Mouse (Mus musculus): ENCODE results near the gene Nck2. TPM values are rescaled to one million over a fixed set of nuclear protein-coding genes. Genes with fewer than 3 reads are reported as not detected.

Gene Nck2
- polyA plus RNA-seq, 1 experiment from 2014 or later: 38.0 TPM

DNA sequence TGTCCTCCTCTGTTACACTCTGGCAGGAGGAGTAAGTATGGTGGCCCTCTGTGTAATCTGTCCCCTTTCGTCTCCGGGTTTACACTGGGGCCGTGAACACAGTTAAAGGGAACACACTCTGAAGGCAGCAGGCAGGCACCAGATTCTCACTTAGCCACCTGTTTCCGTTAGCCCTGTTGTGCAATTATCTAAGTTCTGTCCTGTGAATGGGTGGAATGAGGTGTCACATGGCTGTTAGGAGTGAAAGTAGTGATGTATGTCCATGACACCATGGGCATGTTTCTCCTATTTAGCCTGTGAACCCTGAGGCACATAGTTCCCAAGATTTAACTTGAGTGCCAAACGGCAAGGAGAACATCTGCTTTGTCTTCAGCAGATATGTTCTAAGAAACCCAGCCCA, 55.7 kb downstream of the Nck2 start:
- no peak overlapping the region for H3K9ac ChIP-seq
- no peak for ATAC-seq (ENCODE audit: low FRiP score, low read depth)
- H3K27ac ChIP-seq (replicated peaks): no peak overlapping the region
- H3K4me3 ChIP-seq: no peak overlapping the region
- no peaks in the 10 kb centered on the region for H3K36me3 ChIP-seq
- no peaks in the 10 kb centered on the region for H3K9me3 ChIP-seq
- peaks cover 49% of the 10 kb centered on the region for H3K4me1 ChIP-seq (replicated peaks)
- H3K27me3 ChIP-seq: no peaks in the 10 kb centered on the region
- WGBS: 66% methylated on average over 5 of the region's 5 CpGs
- no peak overlapping the region for H3K4me2 ChIP-seq

DNA sequence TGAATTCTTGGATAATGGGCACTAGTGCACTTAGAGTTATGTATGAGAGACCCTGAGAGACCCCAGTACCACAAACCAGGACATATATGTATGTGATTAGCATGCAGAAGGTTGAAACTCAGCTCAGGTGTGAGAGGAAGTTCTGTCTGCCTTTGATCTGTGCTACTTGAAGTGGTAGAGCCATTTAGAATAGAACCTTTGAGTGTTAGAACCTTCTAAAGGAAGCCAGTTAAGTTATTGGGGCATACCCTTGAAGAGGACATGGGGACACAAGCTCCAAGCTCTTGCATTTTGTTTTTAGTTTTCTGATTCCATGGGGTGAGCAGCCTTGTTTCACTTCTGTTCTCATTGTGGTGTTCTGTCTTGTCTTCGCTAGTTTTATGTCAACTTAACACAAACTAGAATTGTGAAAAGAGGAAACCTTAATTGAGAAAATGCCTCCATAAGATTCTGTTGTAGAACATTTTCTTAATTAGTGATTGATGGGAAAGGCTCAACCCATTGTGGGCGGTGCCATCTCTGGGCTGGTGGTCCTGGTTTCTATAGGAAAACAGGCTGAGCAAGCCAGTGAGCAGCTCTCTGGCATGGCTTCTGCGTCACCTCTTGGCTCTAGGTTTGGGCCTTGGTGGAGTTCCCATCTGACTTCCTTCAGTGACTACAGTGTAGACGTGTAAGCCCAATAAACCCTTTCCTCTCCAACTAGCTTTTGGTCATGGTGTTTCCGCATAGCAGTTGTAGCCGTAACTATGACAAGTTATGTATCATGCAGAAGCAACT, 57.0 kb downstream of the Nck2 start:
- H3K4me3 ChIP-seq: no peak overlapping the region
- H3K9ac ChIP-seq: no peak overlapping the region
- no peak overlapping the region for H3K27ac ChIP-seq (replicated peaks)
- no peaks in the 10 kb centered on the region for H3K27me3 ChIP-seq
- H3K9me3 ChIP-seq: no peaks in the 10 kb centered on the region
- H3K4me1 ChIP-seq (replicated peaks): peaks cover 49% of the 10 kb centered on the region
- no peak overlapping the region for H3K4me2 ChIP-seq
- ATAC-seq (ENCODE audit: low FRiP score, low read depth): no peak
- no peaks in the 10 kb centered on the region for H3K36me3 ChIP-seq
- 94% methylated on average over 6 of the region's 6 CpGs for WGBS

DNA sequence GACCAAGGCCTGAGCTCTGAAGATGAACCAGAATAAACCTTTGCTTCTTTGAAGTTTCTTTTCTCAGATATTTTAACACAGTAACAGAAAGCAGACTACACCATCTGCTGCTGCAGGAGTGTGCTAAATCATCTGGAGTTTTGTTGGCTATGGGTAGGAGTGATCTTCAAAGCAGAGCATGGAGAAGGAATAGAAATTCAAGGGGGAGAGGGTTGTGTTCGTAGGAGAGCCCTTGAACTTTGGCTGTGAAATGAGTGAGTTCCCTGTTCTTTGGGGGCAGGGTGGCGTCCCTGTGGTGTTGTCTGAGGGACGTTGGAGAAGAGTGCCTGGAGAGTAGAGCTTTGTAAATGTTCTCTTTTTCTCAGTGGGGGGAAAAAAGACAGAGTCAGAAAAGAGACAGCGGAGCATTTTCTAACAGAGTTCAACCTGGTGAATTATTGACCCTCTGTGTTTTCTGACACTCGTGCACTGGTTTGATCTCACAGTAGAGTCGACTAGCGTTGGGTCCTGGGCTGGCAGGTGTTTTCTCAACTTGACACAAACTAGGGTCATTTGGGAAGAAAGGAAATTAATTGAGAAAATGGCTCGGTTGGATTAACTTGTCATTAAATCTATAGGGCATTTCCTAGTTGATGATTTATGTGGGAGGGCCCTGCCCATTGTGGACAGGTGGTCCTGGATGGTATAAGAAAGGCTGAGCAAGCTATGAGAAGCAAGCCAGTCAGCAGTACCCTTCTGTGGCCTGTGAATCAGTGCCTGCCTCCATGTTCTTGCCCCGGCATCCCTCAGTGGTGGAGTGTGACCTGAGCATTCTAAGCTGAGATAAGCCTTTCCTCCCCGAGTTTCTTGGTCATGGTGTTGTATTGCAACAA, 57.8 kb downstream of the Nck2 start:
- H3K4me2 ChIP-seq: no peak overlapping the region
- no peak overlapping the region for H3K27ac ChIP-seq (replicated peaks)
- H3K36me3 ChIP-seq: no peaks in the 10 kb centered on the region
- peaks cover 47% of the 10 kb centered on the region for H3K4me1 ChIP-seq (replicated peaks)
- no peaks in the 10 kb centered on the region for H3K27me3 ChIP-seq
- H3K4me3 ChIP-seq: no peak overlapping the region
- no peaks in the 10 kb centered on the region for H3K9me3 ChIP-seq
- ATAC-seq (ENCODE audit: low FRiP score, low read depth): no peak
- WGBS: 56% methylated on average over 10 of the region's 10 CpGs
- no peak overlapping the region for H3K9ac ChIP-seq

DNA sequence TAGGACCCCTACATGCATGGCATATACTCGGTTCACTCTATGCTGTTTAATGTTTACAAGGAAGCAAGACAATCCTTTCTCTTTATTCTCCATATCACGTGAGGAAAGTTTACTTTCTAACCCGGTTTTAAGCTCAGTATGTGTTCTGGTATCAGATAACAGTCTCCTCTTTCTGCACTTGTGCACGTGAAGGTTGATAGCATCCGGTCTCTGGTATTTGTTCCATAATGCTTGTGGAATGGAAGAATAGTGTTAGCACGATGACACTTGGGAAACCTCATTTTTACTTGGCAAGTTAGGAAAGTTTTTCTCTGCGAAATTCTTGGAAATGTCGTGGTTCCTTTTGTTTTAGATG, 58.4 kb downstream of the Nck2 start:
- no peaks in the 10 kb centered on the region for H3K27me3 ChIP-seq
- no peak overlapping the region for H3K4me2 ChIP-seq
- H3K36me3 ChIP-seq: no peaks in the 10 kb centered on the region
- peaks cover 41% of the 10 kb centered on the region for H3K4me1 ChIP-seq (replicated peaks)
- H3K4me3 ChIP-seq: no peak overlapping the region
- no peak overlapping the region for H3K27ac ChIP-seq (replicated peaks)
- ATAC-seq (ENCODE audit: low FRiP score, low read depth): no peak
- H3K9ac ChIP-seq: no peak overlapping the region
- 65% methylated on average over 8 of the region's 8 CpGs for WGBS
- H3K9me3 ChIP-seq: no peaks in the 10 kb centered on the region

DNA sequence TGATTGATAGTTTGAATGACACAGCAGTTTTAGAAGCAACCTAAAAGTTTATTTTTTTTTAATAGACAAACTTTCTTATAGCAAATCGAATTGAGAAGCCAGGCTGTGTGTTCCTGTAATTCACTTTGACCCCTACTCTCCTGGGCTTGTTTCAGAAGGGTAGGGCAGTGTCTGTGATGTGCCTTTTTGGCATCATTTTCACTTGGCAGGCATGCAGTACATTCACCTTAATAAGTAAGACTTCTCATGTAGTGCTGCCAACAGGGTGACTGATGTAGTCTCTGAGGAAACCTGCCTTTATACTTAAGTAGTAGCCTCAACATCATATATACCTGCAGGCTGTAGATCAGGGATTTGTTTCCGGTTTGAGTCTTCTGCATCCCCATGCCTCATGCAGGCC, 58.9 kb downstream of the Nck2 start:
- no peak for ATAC-seq (ENCODE audit: low FRiP score, low read depth)
- WGBS: 78% methylated on average over 2 of the region's 2 CpGs
- H3K27me3 ChIP-seq: no peaks in the 10 kb centered on the region
- H3K9me3 ChIP-seq: no peaks in the 10 kb centered on the region
- H3K4me2 ChIP-seq: no peak overlapping the region
- H3K9ac ChIP-seq: no peak overlapping the region
- H3K4me1 ChIP-seq (replicated peaks): peaks cover 37% of the 10 kb centered on the region
- peak overlapping the region; percentile 54; the same call in 1 of the 2 replicates for H3K27ac ChIP-seq (replicated peaks)
- no peaks in the 10 kb centered on the region for H3K36me3 ChIP-seq
- no peak overlapping the region for H3K4me3 ChIP-seq

DNA sequence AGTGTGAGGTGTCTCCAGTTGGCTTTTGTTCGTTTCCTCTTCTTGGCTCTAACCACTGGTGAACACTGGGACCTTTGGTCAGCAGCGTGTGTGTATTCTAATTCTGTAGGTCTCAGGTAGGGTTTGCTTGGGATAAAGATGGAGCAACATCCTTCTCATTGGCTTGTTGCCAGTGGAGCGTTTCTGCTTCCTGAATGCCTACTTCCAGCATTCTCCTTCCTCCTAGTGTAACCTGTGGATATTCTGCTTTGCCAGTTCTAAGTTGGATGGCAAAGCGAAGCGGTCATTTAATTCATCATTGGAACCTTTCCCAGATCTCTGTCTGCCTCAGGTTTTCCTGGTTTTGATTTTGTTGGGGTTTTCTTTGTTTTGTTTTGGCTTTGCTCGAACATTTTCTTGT, 59.3 kb downstream of the Nck2 start:
- Histone ChIP-seq H3K27ac (replicated peaks) (peak overlapping the region; percentile 54), H3K4me3 (no peak overlapping the region), H3K9me3 (no peaks in the 10 kb centered on the region), H3K36me3 (no peaks in the 10 kb centered on the region), H3K9ac (no peak overlapping the region), H3K4me2 (no peak overlapping the region), H3K27me3 (no peaks in the 10 kb centered on the region), H3K4me1 (replicated peaks) (peaks cover 33% of the 10 kb centered on the region)
- no peak for ATAC-seq (ENCODE audit: low FRiP score, low read depth)
- 61% methylated on average over 6 of the region's 6 CpGs for WGBS

DNA sequence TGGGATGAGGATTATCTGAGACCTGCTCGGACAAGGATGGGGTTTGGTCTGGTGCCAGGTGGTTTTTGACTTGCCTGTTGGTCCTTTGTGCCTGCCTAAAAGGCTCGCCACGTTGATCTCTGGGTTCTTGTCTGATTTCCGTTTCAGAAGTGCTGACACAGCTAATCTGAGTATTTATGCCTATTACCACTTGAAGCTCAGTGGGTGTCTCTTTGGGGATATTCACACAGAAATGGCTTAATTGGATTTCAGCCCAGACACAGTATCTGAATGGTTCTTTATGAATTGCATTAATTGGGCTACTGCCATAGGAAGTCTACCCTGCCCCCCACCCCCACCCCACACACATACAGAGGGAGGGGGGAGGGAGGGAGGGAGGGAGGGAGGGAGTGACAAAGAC, 59.9 kb downstream of the Nck2 start:
- 7% methylated on average over 4 of the region's 4 CpGs for WGBS
- Histone ChIP-seq H3K27me3 (no peaks in the 10 kb centered on the region), H3K4me3 (no peak overlapping the region), H3K27ac (replicated peaks) (peak overlapping the region; percentile 54), H3K36me3 (no peaks in the 10 kb centered on the region), H3K9me3 (no peaks in the 10 kb centered on the region), H3K4me1 (replicated peaks) (peaks cover 33% of the 10 kb centered on the region), H3K9ac (no peak overlapping the region), H3K4me2 (no peak overlapping the region)
- ATAC-seq (ENCODE audit: low FRiP score, low read depth): peak; percentile 85

DNA sequence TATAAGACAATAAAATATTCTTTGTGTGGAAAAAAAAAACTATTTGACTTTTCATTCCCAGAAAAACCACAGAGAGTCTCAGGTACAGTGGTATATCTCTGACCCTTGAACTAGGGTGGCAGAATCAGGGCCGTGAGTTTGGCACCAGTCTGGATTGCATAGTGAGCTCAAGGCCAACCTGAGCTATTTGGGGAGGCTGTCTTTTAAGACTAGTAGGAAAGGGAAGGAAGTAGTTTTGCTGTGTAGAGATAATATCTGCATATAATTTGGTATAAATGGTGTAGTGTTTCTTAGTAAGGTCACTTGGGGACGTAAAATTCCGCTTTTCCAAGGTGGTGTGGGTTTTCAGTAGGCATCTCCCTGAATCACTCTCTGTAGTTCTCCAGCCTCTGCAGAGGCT, 62.3 kb downstream of the Nck2 start:
- Histone ChIP-seq H3K4me3 (no peak overlapping the region), H3K36me3 (0 out of 2 replicates have a peak, but pooled peaks cover 3% of the 10 kb centered on the region), H3K9me3 (no peaks in the 10 kb centered on the region), H3K27me3 (no peaks in the 10 kb centered on the region), H3K27ac (replicated peaks) (no peak overlapping the region), H3K9ac (no peak overlapping the region), H3K4me1 (replicated peaks) (peaks cover 33% of the 10 kb centered on the region), H3K4me2 (no peak overlapping the region)
- ATAC-seq (ENCODE audit: low FRiP score, low read depth): no peak
- WGBS: 88% methylated on average over 3 of the region's 3 CpGs

DNA sequence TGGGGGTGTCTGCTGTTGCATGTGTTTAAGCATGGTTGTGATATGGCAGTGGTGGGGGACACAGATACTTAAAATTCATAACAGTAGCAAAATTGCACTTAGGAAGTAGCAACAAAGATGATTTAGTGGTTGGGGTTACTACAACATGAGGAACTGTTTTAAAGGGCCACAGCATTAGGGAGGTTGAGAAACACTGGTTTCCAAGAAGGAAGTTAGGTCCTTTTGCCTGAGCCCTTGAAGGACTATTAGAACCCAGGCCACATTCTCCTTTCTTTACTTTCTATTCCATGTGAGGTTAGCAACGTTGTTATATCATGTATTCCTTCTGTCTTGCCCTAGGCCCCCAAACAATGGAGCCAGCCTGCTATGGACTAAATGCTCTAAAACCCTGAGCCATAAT, 63.4 kb downstream of the Nck2 start:
- H3K4me1 ChIP-seq (replicated peaks): peaks cover 28% of the 10 kb centered on the region
- no peak for ATAC-seq (ENCODE audit: low FRiP score, low read depth)
- 79% methylated on average over 1 of the region's 1 CpGs for WGBS

DNA sequence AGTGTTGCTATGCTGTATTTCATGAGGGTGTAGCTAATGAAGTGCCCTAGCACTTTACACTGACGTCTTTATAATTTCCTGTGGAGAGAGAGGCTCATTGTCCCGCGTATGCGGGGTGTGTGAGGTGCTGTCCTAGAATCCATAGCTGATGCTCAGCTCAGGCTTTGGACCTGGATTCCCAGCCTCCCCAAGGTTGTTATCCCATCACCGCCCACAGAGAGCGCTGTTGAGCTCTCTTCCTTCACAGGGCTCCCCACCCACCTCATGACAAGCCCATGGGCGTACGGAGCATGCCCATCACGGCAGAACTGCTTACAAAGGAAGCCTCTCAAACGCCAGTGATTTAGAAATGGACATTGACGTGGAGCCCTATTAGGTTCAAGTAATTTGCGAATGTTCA, 66.9 kb downstream of the Nck2 start:
- Histone ChIP-seq H3K36me3 (0 out of 2 replicates have a peak, but pooled peaks cover 8% of the 10 kb centered on the region), H3K27me3 (no peaks in the 10 kb centered on the region), H3K9ac (no peak overlapping the region), H3K27ac (replicated peaks) (no peak overlapping the region), H3K9me3 (no peaks in the 10 kb centered on the region), H3K4me3 (no peak overlapping the region), H3K4me1 (replicated peaks) (peaks cover 5% of the 10 kb centered on the region), H3K4me2 (no peak overlapping the region)
- no peak for ATAC-seq (ENCODE audit: low FRiP score, low read depth)
- 84% methylated on average over 12 of the region's 12 CpGs for WGBS

More for the DNA sequence above, 63.4 kb downstream of the Nck2 start:
- H3K9ac ChIP-seq: no peak overlapping the region
- H3K36me3 ChIP-seq: 0 out of 2 replicates have a peak, but pooled peaks cover 3% of the 10 kb centered on the region
- H3K27ac ChIP-seq (replicated peaks): no peak overlapping the region
- no peaks in the 10 kb centered on the region for H3K27me3 ChIP-seq
- no peak overlapping the region for H3K4me2 ChIP-seq
- H3K4me3 ChIP-seq: no peak overlapping the region
- no peaks in the 10 kb centered on the region for H3K9me3 ChIP-seq

DNA sequence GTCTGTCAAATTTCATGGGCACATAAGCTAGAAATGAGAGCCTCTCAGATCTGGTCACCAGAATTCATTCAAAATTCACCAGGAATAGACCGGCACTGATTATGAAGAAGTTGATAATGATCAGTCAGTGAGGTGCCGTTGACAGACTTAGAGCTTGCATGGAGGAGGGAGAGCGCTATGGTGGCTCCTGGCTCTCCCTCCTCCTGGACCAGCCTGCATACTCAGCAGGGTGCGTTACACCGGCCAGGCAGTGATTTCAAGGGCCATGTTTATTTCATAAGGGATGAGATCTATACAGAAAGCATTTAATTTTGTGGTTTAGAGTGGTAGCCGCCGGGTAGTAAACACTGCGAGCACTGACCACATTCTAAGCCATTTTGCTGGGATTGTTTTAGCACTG, 67.3 kb downstream of the Nck2 start:
- no peaks in the 10 kb centered on the region for H3K9me3 ChIP-seq
- H3K4me3 ChIP-seq: no peak overlapping the region
- no peak overlapping the region for H3K27ac ChIP-seq (replicated peaks)
- H3K4me1 ChIP-seq (replicated peaks): peaks cover 5% of the 10 kb centered on the region
- no peak for ATAC-seq (ENCODE audit: low FRiP score, low read depth)
- no peak overlapping the region for H3K9ac ChIP-seq
- H3K4me2 ChIP-seq: no peak overlapping the region
- H3K36me3 ChIP-seq: 0 out of 2 replicates have a peak, but pooled peaks cover 8% of the 10 kb centered on the region
- 78% methylated on average over 8 of the region's 8 CpGs for WGBS
- H3K27me3 ChIP-seq: no peaks in the 10 kb centered on the region

DNA sequence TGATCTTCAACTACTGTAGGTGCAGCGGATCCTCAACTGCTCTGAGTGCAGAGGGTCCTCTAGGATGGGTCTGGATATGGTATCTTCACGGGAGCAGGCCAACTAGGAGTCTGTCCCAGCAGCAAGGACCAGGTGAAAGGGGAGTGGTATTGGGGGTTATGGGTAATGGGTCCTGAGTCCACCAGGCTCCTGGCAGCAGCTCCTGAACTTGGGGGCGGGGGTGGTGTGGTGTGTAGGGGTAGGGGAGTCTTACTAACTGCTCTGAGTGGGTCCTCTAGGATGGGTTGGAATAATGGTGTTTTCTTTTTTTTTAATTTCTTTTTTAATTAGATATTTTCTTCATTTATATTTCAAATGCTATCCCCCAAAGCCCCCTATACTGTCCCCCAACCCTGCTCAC, 73.0 kb downstream of the Nck2 start:
- no peak for ATAC-seq (ENCODE audit: low FRiP score, low read depth)

More for the DNA sequence above, 73.0 kb downstream of the Nck2 start:
- H3K4me2 ChIP-seq: no peak overlapping the region
- no peaks in the 10 kb centered on the region; the same call in 1 of the 2 replicates for H3K4me1 ChIP-seq (replicated peaks)
- H3K4me3 ChIP-seq: no peak overlapping the region
- H3K27ac ChIP-seq (replicated peaks): no peak overlapping the region
- no peaks in the 10 kb centered on the region for H3K27me3 ChIP-seq
- no peaks in the 10 kb centered on the region for H3K9me3 ChIP-seq
- H3K9ac ChIP-seq: no peak overlapping the region
- H3K36me3 ChIP-seq: 0 out of 2 replicates have a peak, but pooled peaks cover 5% of the 10 kb centered on the region
- WGBS: 98% methylated on average over 3 of the region's 3 CpGs

Data from hindbrain, embryonic 15.5 days (tissue).